Mouse (Mus musculus): ENCODE results near the gene Setd5.

Gene Setd5

DNA sequence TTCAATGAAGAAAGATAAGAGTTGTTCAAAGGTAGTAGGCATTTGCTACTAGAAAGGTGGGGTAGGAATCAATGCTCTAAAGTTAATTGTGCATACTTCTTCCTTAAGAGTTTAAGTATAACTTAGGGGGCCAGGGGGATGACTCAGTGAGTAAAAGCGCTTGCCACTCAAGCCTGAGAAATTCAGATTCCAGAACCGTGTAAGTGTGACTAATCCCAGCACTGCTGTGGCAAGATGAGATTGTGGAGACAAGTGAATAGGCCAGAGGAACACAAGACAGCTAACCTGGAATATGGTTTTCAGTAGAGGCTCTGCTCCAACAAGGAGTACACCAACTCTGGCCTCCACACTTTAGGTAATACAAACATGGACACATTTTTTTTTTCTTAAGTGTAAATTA is 56.2 kb downstream of the Setd5 start:
- no peak for DNase-seq (ENCODE audit: low read depth, low spot score)

DNA sequence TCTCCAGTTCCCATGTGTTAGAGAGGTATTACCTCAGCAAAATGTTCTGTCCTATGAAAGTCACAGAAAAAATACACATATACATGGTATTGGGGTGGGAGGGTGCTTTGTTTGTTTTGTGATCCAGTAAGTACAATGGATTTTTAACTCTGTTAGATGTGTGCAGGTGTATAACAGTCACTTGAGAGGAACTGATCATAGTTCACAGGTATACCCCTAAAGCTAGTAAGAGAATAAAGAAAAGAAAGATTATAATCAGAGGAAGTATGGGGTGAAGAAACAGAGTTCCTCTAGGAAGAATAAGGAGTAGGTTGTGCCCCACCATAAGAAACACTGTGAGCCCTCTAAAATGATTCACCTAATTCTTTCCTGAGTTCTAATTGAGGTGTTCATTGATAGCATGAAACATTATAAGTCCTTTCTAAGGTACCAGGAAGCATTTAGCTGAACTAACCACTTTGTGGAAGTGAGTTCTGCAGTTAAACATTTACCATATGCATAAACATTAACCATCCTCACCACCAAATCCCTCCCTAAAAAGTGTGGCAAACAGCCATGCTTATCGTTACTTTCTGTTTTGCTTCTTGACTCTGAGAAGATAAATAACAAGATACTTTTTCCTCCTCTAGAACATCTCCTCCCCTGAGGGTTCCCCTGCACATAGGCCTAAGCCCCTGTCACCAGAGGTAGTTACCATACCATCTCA is 64.4 kb downstream of the Setd5 start:
- DNase-seq (ENCODE audit: low read depth, low spot score) = no peak

DNA sequence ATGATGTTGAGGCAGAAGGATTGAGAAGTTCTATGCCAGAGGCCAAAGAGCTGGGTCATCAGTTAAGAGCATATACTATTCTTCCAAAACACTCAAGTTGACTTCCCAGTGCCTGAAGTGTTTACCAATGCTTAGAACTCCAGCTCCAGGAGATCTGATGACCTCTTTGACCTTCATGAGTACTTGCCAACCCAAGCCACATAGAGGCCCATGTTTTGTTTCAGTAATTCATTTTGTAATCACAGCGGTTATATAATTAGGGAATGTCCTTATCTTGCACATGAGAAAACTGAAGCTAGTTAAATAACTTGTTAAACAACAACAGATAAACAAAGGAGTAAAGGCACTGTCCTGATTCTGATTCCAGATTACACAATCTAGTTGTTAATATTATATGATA is 67.6 kb downstream of the Setd5 start:
- DNase-seq (ENCODE audit: low read depth, low spot score) = no peak

DNA sequence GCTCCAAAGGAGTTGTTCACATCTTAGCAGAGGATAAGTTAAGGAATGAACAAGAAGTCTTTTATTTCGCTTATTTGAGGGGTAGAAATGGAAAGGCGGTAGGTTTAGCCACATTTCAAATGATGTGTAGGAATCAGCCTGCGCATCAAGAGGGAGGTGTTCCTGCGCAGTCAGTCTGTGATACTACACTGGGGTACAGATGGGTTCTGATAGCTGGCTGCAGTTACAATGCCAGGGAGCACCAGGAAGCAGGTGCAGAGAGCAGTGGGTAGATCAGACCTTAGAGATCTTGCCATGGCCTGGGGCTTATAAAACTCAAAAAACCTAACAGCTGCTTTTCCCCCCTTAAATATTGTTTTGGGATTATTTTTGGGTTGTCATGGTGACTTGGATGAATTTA is 68.1 kb downstream of the Setd5 start:
- no peak for DNase-seq (ENCODE audit: low read depth, low spot score)

DNA sequence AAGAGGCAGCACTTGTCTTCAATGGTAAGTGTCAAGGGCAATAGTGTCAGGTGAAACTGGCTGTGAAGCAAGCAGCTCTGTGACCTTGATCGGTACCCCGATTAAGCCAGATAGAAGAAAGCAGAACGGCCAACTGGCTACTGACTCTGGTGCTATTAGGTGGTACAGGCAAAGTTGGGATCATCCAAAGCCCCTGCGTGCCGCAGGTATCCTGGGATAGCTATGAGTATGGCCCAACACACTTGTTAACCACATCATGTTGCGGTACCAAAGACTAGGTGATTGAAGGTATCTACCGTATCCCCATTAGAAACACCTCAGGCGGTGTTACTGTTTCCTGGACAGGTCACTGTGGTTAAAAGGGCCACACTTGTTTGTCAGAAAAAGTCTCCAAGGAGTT is 76.9 kb downstream of the Setd5 start:
- DNase-seq (ENCODE audit: low read depth, low spot score) = no peak

DNA sequence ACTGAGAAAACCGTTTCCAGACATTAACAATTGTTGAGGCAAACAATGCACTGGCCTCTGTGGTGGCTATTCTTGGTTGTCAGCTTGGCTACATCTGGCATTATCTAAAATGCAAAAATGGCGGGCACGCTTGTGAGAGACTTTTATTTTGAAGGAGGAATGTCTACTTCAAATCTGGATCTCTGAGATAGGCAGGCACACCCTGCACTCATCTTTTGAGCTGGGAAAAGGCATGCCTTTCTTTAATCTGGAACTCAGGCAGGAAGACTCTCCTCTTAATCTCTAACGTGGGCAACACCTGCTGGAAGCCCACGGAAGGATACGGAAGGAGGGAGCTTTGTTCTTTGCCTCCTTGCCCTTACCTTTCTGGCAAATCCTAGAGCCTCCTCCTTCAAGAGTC is 77.7 kb downstream of the Setd5 start:
- DNase-seq (ENCODE audit: low read depth, low spot score) = no peak

DNA sequence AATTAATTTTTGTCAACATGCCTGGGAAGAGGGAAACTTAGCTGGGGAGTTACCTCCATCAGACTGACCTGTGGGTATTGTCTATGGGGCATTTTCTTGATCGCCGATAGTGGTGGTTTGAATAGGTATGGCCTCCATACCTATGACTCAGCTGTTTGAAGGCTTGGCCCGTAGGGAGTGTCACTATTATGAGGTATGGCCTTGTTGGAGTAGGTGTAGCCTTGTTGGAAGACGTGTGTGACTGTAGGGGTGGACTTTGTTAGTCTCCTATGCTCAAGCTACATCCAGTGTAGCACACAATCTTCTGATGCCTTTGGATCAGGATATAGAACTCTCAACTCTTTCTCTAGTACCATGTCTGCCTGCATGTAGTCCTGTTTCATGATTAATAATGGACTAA is 78.9 kb downstream of the Setd5 start:
- DNase-seq (ENCODE audit: low read depth, low spot score) = no peak

DNA sequence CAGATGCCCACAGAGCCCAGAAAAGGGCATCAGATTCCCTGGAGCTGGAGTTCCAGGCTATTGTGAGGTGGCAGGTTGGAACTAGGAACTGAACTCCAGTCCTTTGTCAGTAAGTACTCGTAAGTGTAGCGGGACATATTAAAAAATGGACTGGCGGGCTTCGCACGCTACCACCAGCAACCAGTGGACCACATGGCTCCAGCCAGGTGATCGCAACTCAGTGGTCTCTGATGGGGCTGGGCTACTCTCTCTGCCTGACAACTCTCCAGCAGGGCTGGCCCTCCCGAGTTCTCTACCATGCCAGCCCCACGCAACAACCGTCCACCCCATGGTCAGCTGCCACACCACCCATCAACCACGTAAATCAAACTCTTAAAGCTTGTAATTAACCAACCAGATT is 82.9 kb downstream of the Setd5 start:
- no peak for DNase-seq (ENCODE audit: low read depth, low spot score)

DNA sequence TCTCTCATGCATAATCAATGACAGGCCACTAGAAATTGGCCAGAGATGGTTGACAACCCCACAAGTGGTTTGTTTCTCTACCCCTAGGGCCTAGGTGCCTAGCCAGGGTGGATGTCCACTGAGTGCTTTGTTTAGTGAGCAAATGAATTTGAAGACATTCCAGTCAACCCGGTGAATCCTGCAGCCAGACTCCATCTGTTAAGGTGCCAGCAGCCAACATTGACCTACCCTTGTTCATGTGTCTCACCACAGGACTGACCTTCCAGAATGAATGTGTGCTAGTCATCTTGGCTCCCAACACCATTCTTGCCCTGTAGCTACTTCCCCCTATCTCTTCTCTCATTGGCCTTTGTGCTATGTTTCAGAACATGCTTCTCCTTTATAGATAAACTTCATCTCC is 84.8 kb downstream of the Setd5 start:
- DNase-seq (ENCODE audit: low read depth, low spot score) = no peak

DNA sequence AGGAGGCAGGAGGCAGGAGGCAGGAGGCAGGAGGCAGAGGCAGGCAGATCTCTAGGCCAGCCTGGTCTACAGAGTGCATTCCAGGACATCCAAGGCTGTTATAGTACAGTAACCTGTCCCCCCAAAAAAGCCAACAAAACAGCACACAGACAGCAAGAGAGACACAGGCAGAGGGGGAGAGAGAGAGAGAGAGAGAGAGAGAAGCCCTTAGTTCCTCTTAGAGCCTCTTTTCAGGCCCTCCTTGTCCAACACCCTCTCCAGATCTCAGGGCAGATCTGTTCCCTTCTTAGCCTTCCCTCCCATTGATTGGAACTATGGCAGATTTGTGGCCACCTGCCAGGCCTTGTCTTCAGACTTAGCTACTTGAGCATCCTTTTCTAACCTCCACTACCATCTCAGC is 86.3 kb downstream of the Setd5 start:
- DNase-seq (ENCODE audit: low read depth, low spot score) = no peak

DNA sequence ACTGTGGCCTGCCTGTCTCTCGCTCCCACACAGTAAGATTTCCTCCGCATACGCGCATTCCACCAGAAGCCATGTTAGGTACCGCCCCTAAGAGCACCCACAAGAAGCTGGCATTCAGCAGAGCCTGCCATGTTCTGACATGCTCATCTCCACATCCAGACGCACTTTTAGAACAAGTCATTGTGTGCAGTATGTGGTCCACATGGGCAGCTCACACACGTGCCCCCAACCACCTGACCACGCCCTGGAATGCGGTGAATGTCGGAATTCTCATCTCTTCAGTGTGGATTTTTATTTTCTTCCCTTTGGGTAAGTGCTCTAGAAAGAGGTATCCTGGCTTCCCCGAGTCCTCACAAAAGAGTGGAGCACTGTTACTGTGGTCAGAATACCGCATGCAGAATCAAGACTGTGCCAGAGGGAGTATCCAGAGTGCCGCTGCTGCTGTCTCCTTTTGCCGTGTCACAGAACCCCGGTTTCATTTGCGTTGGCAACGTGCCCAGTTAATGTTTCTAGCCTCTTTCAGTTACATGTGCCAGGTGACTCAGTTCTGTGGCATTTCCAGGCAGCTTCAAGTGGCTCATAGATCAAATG is 89.6 kb downstream of the Setd5 start:
- peak; percentile 20 for DNase-seq (ENCODE audit: low read depth, low spot score)

DNA sequence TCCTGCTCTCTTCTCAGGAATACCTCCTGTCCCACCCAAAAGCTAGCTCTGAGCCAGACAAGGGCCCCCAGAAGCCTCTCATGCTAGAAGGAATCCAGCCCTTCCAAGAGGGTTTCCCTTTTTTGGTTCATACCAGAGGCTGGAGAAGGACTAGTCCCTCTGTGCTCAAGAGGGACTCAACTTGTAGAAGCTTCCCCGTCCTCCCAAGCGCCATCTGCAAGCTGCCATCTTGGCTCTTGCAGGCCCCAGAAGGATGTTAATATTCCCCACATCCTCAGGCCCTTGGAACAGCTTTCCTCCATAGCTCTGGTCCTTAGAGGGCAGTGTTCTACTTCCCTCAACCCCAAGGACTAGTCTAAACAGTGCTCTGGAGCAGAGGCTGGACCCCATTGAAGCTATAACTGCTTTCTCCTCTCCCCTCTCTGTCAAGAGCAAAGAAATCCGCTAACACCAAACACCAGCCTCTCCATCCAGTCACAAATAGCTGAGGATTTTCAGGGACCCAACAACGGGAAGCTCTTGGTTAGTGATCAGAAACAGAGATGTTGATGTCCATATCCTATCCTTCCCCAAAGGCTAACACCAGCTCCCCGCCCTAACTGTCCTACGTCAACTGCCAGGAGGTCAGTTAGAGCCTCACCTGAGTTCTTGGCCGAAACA is 91.3 kb downstream of the Setd5 start:
- no peak for DNase-seq (ENCODE audit: low read depth, low spot score)

DNA sequence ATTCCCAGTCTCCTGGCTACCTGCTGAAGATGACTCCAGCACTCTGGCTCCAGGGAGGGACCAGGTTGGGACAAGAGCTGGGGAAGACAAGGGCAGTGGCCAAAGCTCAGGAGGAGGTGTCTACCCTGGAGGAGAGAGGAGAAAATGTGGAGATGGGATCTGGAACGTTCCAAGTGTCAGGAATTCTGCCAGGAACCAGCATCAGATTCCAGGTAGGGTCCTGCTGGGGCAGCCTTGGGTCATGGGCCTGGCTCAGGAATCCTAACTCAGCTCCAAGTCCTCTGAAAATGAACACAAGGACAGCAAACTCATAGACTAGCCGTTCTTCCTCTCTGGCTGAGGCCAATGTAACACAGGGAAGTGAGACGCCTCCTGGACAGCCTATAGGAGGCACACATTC is 92.7 kb downstream of the Setd5 start:
- no peak for DNase-seq (ENCODE audit: low read depth, low spot score)

DNA sequence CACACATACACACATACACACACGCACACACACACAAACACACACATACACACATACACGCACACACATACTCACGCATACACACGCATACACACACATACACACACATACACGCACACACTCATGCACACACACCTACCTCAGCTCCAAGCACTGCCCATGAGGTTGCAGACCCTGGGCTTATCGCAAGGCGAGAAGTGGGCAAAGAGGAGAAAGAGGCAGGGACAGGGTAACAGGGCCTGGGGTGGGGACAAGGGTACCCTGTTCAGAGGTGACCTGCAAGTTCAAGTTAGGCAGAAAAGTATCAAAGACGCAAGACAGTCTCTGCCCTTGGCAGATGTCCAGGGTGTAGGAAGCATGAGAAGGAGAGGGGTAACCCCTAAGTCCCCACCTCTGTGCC is 93.5 kb downstream of the Setd5 start:
- no peak for DNase-seq (ENCODE audit: low read depth, low spot score)

DNA sequence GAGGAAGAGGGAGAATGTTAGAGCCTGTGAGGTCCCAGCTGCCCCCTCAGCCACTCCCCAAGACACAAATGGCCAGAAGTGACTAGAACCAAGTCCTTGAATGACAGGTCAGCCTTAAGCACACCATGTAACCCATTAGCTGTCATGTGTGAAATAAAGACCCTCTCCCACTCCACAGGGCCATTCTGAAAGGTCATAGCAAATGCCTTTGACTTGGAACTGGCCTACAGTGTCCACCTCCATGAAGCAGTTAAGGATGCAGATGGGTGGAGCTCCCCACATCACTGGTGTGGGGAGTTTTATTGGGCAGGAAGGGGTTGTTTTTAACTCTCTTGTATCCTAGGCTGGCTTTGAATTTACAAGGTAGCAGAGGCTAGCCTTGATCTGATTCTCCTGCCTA is 94.8 kb downstream of the Setd5 start:
- no peak for DNase-seq (ENCODE audit: low read depth, low spot score)

DNA sequence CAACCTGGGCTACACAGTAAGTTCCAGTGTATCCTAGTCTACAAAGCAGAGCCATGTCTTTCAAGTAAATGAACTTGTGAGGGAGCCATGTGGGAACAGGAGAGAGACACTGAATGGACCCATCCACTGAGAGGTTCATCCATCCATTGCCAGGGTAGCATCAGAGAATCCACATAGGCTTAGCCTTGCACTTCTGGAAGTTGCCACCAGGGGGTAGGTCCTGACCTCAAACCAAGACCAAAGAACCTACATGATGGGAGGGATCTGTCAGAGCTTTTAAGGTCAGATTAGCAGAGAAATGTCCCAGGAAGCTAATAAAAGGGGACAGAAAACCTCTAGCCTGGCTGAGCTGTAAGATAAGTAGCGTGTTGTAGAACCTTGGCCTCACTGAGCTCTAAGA is 95.4 kb downstream of the Setd5 start:
- DNase-seq (ENCODE audit: low read depth, low spot score) = peak; percentile 71

DNA sequence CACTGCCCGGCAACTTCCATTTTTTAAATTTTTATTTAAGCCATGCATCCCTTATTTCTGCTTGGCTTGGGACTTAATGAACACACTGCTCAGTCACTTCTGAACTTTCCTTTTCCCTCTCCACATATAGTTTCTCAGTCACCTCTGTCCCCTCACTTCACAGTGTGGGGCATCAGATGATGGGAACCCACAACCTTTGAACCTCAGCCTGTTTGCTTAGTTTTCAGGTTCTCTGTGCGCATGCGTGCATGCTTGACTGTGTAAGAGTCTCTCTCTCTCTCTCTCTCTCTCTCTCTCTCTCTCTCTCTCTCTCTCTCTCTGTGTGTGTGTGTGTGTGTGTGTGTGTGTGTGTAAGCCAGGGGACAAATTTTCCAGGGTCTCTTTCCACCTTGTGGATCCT is 98.3 kb downstream of the Setd5 start:
- DNase-seq (ENCODE audit: low read depth, low spot score) = no peak

DNA sequence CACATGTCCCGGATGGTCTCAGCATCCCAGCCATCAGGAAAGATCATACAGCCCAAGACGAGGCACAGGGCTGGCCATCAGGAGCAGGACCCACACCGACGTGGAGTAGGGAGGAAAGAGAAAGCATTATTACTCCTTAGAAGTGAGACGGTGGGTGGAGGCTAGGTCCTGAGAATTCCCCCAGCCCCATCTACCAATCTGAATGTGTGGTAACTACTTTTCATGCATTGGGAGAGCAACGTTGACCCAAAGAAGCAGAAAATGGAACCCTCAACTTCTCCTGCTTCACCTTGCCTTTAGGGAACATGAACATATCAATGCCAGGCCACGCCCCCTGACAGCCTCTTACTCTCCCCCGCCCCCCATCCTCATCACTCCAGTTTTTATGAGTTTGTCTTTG is 99.4 kb downstream of the Setd5 start:
- DNase-seq (ENCODE audit: low read depth, low spot score) = no peak

DNA sequence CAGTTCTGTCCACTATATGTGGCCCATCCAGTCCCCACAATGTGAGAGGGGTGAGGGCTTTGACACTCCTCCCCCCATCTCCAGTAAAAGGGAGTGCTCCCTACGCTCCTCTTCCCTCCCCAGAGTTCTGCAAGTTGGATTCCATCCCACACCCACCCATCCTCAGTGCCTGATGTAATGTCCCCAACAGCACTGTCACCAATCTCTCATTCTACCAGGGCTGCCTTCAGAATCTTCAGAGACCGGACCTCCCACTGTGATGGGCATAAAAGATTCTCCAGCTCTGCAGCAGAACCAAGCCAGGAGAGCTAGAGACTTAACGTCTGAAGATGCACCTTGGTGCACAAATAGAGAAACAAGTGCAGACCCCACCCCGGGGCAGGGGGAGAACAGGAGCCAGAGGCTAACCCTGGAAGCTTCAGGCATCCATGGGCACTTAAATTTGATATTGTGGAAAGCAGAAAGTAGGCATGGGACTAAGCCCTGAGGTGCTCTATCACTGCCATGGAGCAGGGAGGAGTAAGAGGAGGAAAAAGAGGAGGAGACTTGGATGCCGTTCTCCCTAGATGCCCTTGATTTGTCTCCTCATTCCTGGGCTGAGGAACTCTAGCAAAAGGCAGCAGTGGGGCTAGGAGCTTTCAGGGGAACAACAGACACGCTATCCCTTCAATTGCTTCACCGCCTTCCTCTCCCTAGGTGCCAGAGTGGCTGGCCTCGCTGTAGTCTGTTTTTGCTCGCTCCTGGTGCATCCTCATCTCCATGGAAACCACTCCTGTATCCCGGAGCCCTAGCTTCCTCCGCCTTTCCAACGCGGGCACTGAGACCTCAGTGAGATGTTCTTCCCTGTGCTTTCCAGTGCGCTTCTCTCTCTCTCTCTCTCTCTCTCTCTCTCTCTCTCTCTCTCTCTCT is 101.4 kb downstream of the Setd5 start:
- DNase-seq (ENCODE audit: low read depth, low spot score) = no peak

DNA sequence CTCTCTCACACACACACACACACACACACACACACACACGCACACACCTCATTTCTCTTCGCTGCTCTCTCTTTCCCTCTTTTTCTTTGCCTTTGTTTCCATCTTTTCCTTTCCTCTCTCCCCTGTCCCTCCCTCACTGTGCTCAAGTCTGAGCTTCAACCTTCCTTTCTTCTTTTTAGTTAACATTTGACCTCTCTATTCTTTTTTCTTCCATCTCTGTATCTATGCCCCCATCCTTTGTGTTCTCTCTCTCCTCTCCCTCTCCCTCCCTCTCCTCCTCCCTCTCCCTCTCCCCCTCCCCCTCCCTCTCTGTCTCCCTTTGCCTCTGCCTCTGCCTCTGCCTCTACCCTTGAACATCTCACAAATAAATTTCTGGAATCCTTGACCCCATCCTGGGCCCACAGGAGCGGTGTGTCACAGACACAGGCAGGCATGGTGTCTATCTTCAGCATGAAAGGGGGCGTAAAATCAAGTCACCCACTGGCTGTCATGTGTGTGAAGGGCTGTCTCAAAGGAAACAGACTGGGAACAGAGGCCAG is 102.1 kb downstream of the Setd5 start:
- DNase-seq (ENCODE audit: low read depth, low spot score) = no peak

DNA sequence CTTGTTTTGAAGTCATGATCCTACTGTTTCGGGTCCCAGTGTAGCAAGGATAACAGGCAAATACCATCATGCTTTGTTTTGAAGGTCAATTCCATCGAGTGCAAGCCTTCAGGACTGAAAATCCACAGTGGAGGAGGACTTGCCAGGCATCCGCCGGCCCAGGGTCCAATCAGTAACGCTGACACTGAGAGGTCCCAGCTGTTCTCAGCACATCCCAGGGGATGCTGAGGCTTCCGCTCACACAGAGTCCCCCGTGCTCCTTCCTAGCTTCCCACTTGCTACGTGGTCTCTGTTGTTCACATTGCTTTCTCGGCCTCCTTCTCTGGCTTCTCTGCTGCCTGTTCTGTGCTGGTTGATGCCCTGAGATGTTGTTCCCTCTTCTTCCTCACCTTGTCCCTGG is 107.0 kb downstream of the Setd5 start:
- no peak for DNase-seq (ENCODE audit: low read depth, low spot score)

Measured in mesoderm, embryonic 11.5 days (tissue).